Mouse (Mus musculus) 416B (cell line): ENCODE results near the gene Dnph1.
A peak's percentile ranks its signal among the peaks of the same experiment; 100 is the strongest.
"Not testable (repeated sequence)": the region's sequence is repeated elsewhere in the genome, so short reads cannot be mapped to it uniquely, and the experiment has no call there.

ENCODE experiments used
- DNase-seq: peaks from one replicate; pipeline ENCODE4 v3.0.0; 2011; ENCODE audit warnings: low read depth

The Dnph1 gene

GRCm38 (mm10) chr17:46496623-46497434 lies at the start of gene Dnph1:
Dnph1 (plus strand) TSS chr17:46496711.
- peak; percentile 91 for DNase-seq

GRCm38 (mm10) chr17:46452683-46453082 lies 43.8 kb upstream of the Dnph1 start:
- no peak for DNase-seq

- DNase-seq: no peak
These were observed 43.1 kb upstream of the Dnph1 start for GRCm38 (mm10) chr17:46453302-46453948.

GRCm38 (mm10) chr17:46453970-46454411 lies 42.5 kb upstream of the Dnph1 start:
- no peak for DNase-seq

GRCm38 (mm10) chr17:46454539-46454938 lies 42.0 kb upstream of the Dnph1 start:
- no peak for DNase-seq

- no peak for DNase-seq
These were observed 41.3 kb upstream of the Dnph1 start for GRCm38 (mm10) chr17:46455110-46455691.

GRCm38 (mm10) chr17:46457791-46458190 lies 38.7 kb upstream of the Dnph1 start:
- peak; percentile 66 for DNase-seq

- no peak for DNase-seq
These were observed 38.1 kb upstream of the Dnph1 start for GRCm38 (mm10) chr17:46458439-46458838.

GRCm38 (mm10) chr17:46460673-46461072 lies 35.8 kb upstream of the Dnph1 start:
- no peak for DNase-seq

- no peak for DNase-seq
These were observed 35.2 kb upstream of the Dnph1 start for GRCm38 (mm10) chr17:46461347-46461746.

GRCm38 (mm10) chr17:46462226-46462625 lies 34.3 kb upstream of the Dnph1 start:
- DNase-seq: no peak

- no peak for DNase-seq
These were observed 28.7 kb upstream of the Dnph1 start for GRCm38 (mm10) chr17:46467830-46468229.

- no peak for DNase-seq
These were observed 19.9 kb upstream of the Dnph1 start for GRCm38 (mm10) chr17:46476601-46477000.

- no peak for DNase-seq
These were observed 19.2 kb upstream of the Dnph1 start for GRCm38 (mm10) chr17:46477286-46477685.

- DNase-seq: peak; percentile 70
These were observed 12.9 kb upstream of the Dnph1 start for GRCm38 (mm10) chr17:46483561-46484001.

GRCm38 (mm10) chr17:46484021-46484431 lies 12.5 kb upstream of the Dnph1 start:
- DNase-seq: peak; percentile 87

GRCm38 (mm10) chr17:46484461-46484875 lies 12.0 kb upstream of the Dnph1 start:
- DNase-seq: peak; percentile 80

GRCm38 (mm10) chr17:46486995-46487394 lies 9.5 kb upstream of the Dnph1 start:
- no peak for DNase-seq

- no peak for DNase-seq
These were observed 9.1 kb upstream of the Dnph1 start, which contains the start of gene Ttbk1 for GRCm38 (mm10) chr17:46487431-46487830. Ttbk1 (minus strand) TSS chr17:46487675.

GRCm38 (mm10) chr17:46495486-46495885 lies 1.0 kb upstream of the Dnph1 start:
- no peak for DNase-seq

- not testable (repeated sequence) for DNase-seq
These were observed 430 bp upstream of the Dnph1 start for GRCm38 (mm10) chr17:46496081-46496480.

GRCm38 (mm10) chr17:46497956-46498355 lies 1.4 kb downstream of the Dnph1 start:
- peak; percentile 84 for DNase-seq

GRCm38 (mm10) chr17:46502775-46503174 lies 6.3 kb downstream of the Dnph1 start:
- no peak for DNase-seq
